Mouse (Mus musculus) embryonic fibroblast, embryonic 13.5 days (primary cell): ENCODE measurements at regions not wholly inside any gene's neighbourhood (a gene's known extent, or its start where the extent isn't known, plus 50 kb on each side); places are given as distances from the start of the nearest gene placed in this dataset.

Experiments
- CTCF ChIP-seq: IDR thresholded peaks from 2 replicates; pipeline ENCODE4 v1.5.1; 2011; ENCODE audit warnings: mild to moderate bottlenecking, control low read depth, low read length, moderate library complexity, borderline replicate concordance; ENCODE audit not compliant: insufficient read depth
- POLR2A ChIP-seq: IDR thresholded peaks from 2 replicates; pipeline ENCODE4 v1.6.1; 2011; ENCODE audit warnings: low read depth, mild to moderate bottlenecking, control low read depth, low read length, moderate library complexity

GRCm38 (mm10) chr6:105066146-105066545 is 573.6 kb downstream of the Cntn6 start:
- TF ChIP-seq CTCF (no peak), POLR2A (no peak)
